Mouse (Mus musculus) erythroid progenitor cell, adult 5-6 weeks (primary cell): ENCODE measurements around the gene Tcp1. TPM values are rescaled to one million over a fixed set of nuclear protein-coding genes. Genes with fewer than 3 reads are reported as not detected.
"Not testable (repeated sequence)": the region's sequence is repeated elsewhere in the genome, so short reads cannot be mapped to it uniquely, and the experiment has no call there.

Experiments
- ATAC-seq: replicated peaks from 2 replicates; pipeline ENCODE4 v1.8.0; 2016; ENCODE audit warnings: moderate number of reproducible peaks, mild to moderate bottlenecking, moderate TSS enrichment, inconsistent platforms; ENCODE audit not compliant: poor library complexity, low FRiP score, severe bottlenecking
- total RNA-seq, 2 experiments: library from RNA; stranded (forward) in 1 of 2; stranded (reverse) in 1 of 2; fragments of 150-400 nt in 1 of 2; fragments of 186-747, 209-891 nt in 1 of 2; gene quantifications; 2 replicates each; pipeline versions ENCODE4 v1.2.3 to v1.2.4; 2015 to 2017; ENCODE audit warnings: low replicate concordance in 2 of 2

Gene Tcp1
- total RNA-seq (2015; ENCODE audit: low replicate concordance) (136 and 173 TPM in 2 replicates), total RNA-seq (2017; ENCODE audit: low replicate concordance) (208 and 220 TPM in 2 replicates)

GRCm38 (mm10) chr17:12915488-12915880 is at the start of gene Tcp1:
Tcp1 (plus strand) TSS chr17:12915701.
- peak; percentile 22 for ATAC-seq

- no peak for ATAC-seq
Observed at GRCm38 (mm10) chr17:12866853-12867252, 48.6 kb upstream of the Tcp1 start.

- no peak for ATAC-seq
Observed at GRCm38 (mm10) chr17:12868043-12868442, 47.5 kb upstream of the Tcp1 start, which contains the start of gene Mas1. Mas1 (minus strand) TSS chr17:12868143.

- ATAC-seq, result no peak
Observed at GRCm38 (mm10) chr17:12868640-12869039, 46.9 kb upstream of the Tcp1 start.

GRCm38 (mm10) chr17:12872275-12873028 is 43.0 kb upstream of the Tcp1 start:
- ATAC-seq, result no peak

- no peak for ATAC-seq
Observed at GRCm38 (mm10) chr17:12875734-12876133, 39.8 kb upstream of the Tcp1 start, which contains the start of gene Mrgprh. Mrgprh (plus strand) TSS chr17:12876034.

- peak; percentile 75 for ATAC-seq
Observed at GRCm38 (mm10) chr17:12880178-12880577, 35.3 kb upstream of the Tcp1 start.

GRCm38 (mm10) chr17:12881216-12881615 is 34.3 kb upstream of the Tcp1 start:
- no peak for ATAC-seq

GRCm38 (mm10) chr17:12886620-12887019 is 28.9 kb upstream of the Tcp1 start:
- no peak for ATAC-seq

GRCm38 (mm10) chr17:12887021-12887775 is 28.3 kb upstream of the Tcp1 start:
- no peak for ATAC-seq

- ATAC-seq, result no peak
Observed at GRCm38 (mm10) chr17:12891054-12891453, 24.4 kb upstream of the Tcp1 start.

GRCm38 (mm10) chr17:12892033-12892432 is 23.5 kb upstream of the Tcp1 start:
- ATAC-seq, result no peak

GRCm38 (mm10) chr17:12897674-12898073 is 17.8 kb upstream of the Tcp1 start:
- no peak for ATAC-seq

GRCm38 (mm10) chr17:12898607-12899006 is 16.9 kb upstream of the Tcp1 start:
- not testable (repeated sequence) for ATAC-seq

GRCm38 (mm10) chr17:12902291-12902690 is 13.2 kb upstream of the Tcp1 start:
- no peak for ATAC-seq

- no peak for ATAC-seq
Observed at GRCm38 (mm10) chr17:12903372-12904333, 11.8 kb upstream of the Tcp1 start.

- ATAC-seq, result no peak
Observed at GRCm38 (mm10) chr17:12904349-12904748, 11.2 kb upstream of the Tcp1 start.

- ATAC-seq, result no peak
Observed at GRCm38 (mm10) chr17:12905810-12906209, 9.7 kb upstream of the Tcp1 start.

- ATAC-seq, result no peak
Observed at GRCm38 (mm10) chr17:12906436-12906835, 9.1 kb upstream of the Tcp1 start.
